Mouse (Mus musculus): Measurements from ENCODE around the gene Tmem107.

- TF ChIP-seq CTCF (IDR thresholded peaks at IDR 0.05; ENCODE audit: low read depth, low read length) (no peak), POLR2A (IDR thresholded peaks at IDR 0.05; ENCODE audit: borderline replicate concordance, low read depth, low read length) (no peak)
These were observed 29.3 kb downstream of the Tmem107 start for GRCm38 (mm10) chr11:69099915-69100345.
